Mouse (Mus musculus): ENCODE measurements around the gene Bora.
"Not testable (repeated sequence)": the region's sequence is repeated elsewhere in the genome, so short reads cannot be mapped to it uniquely, and the experiment has no call there.

Gene Bora

GRCm38 (mm10) chr14:99046031-99046781, at the start of gene Bora, which contains the start of gene Mzt1:
TSS of gene Bora (plus strand) at chr14:99046222.
TSS of gene Mzt1 (minus strand) at chr14:99046134.
- peak; percentile 81 to 89 for DNase-seq (ENCODE audit: low spot score in 2 of 2)

- DNase-seq (ENCODE audit: low spot score in 2 of 2), result no peak
Observed at GRCm38 (mm10) chr14:99010224-99010919, 35.6 kb upstream of the Bora start.

- DNase-seq (ENCODE audit: low spot score in 2 of 2), result no peak
Observed at GRCm38 (mm10) chr14:99010920-99011313, 35.1 kb upstream of the Bora start.

GRCm38 (mm10) chr14:99018691-99019090, 27.3 kb upstream of the Bora start:
- DNase-seq (ENCODE audit: low spot score in 2 of 2), result no peak

GRCm38 (mm10) chr14:99019136-99019808, 26.8 kb upstream of the Bora start:
- DNase-seq (ENCODE audit: low spot score in 2 of 2), result no peak

GRCm38 (mm10) chr14:99022346-99023086, 23.5 kb upstream of the Bora start:
- DNase-seq (ENCODE audit: low spot score in 2 of 2), result no peak

- no peak for DNase-seq (ENCODE audit: low spot score in 2 of 2)
Observed at GRCm38 (mm10) chr14:99029987-99030386, 16.0 kb upstream of the Bora start.

- no peak for DNase-seq (ENCODE audit: low spot score in 2 of 2)
Observed at GRCm38 (mm10) chr14:99031337-99031873, 14.6 kb upstream of the Bora start.

GRCm38 (mm10) chr14:99032596-99032995, 13.4 kb upstream of the Bora start:
- no peak for DNase-seq (ENCODE audit: low spot score in 2 of 2)

- DNase-seq (ENCODE audit: low spot score in 2 of 2), result not testable (repeated sequence)
Observed at GRCm38 (mm10) chr14:99034851-99035250, 11.2 kb upstream of the Bora start.

- no peak for DNase-seq (ENCODE audit: low spot score in 2 of 2)
Observed at GRCm38 (mm10) chr14:99036039-99036438, 10.0 kb upstream of the Bora start.

- DNase-seq (ENCODE audit: low spot score in 2 of 2), result no peak
Observed at GRCm38 (mm10) chr14:99037703-99038102, 8.3 kb upstream of the Bora start.

GRCm38 (mm10) chr14:99039308-99039707, 6.7 kb upstream of the Bora start:
- not testable (repeated sequence) for DNase-seq (ENCODE audit: low spot score in 2 of 2)

GRCm38 (mm10) chr14:99041416-99041815, 4.6 kb upstream of the Bora start:
- no peak for DNase-seq (ENCODE audit: low spot score in 2 of 2)

GRCm38 (mm10) chr14:99043499-99043898, 2.5 kb upstream of the Bora start:
- DNase-seq (ENCODE audit: low spot score in 2 of 2), result no peak

- DNase-seq (ENCODE audit: low spot score in 2 of 2), result no peak
Observed at GRCm38 (mm10) chr14:99044096-99044495, 1.9 kb upstream of the Bora start.

GRCm38 (mm10) chr14:99044718-99045117, 1.3 kb upstream of the Bora start:
- DNase-seq (ENCODE audit: low spot score in 2 of 2), result no peak

GRCm38 (mm10) chr14:99045378-99046030, 518 bp upstream of the Bora start:
- DNase-seq (ENCODE audit: low spot score in 2 of 2), result no peak

- no peak for DNase-seq (ENCODE audit: low spot score in 2 of 2)
Observed at GRCm38 (mm10) chr14:99046782-99047181, 760 bp downstream of the Bora start.

- no peak for DNase-seq (ENCODE audit: low spot score in 2 of 2)
Observed at GRCm38 (mm10) chr14:99058959-99059586, 13.1 kb downstream of the Bora start.

- no peak for DNase-seq (ENCODE audit: low spot score in 2 of 2)
Observed at GRCm38 (mm10) chr14:99060616-99061015, 14.6 kb downstream of the Bora start.
